Mouse (Mus musculus): Measurements from ENCODE around the gene Gm5134. TPM values are rescaled to one million over a fixed set of nuclear protein-coding genes. Genes with fewer than 3 reads are reported as not detected.
A peak's percentile ranks its signal among the peaks of the same experiment; 100 is the strongest.

The Gm5134 gene
- polyA plus RNA-seq, 1 experiment from 2014 or later = 0.22 TPM

- ATAC-seq (replicated peaks; ENCODE audit: low FRiP score) (peak; percentile 66), DNase-seq (ENCODE audit: low spot score) (no peak)
- no peak overlapping the region for H3K4me2 ChIP-seq
- no peaks in the 10 kb centered on the region; the same call in 1 of the 2 replicates for H3K9me3 ChIP-seq (ENCODE audit: control insufficient read depth, low read length)
- no peak overlapping the region for H3K9ac ChIP-seq (ENCODE audit: low read depth, low read length)
- no peaks in the 10 kb centered on the region for H3K36me3 ChIP-seq (ENCODE audit: control insufficient read depth, insufficient read depth, low read length)
- 28% methylated on average over 3 of the region's 3 CpGs for WGBS
- H3K4me1 ChIP-seq (replicated peaks; ENCODE audit: control insufficient read depth, insufficient read depth, low read length) = no peaks in the 10 kb centered on the region; the same call in 1 of the 2 replicates
- H3K27me3 ChIP-seq (replicated peaks; ENCODE audit: control insufficient read depth, insufficient read depth, low read length) = no peaks in the 10 kb centered on the region
- no peak overlapping the region for H3K27ac ChIP-seq (ENCODE audit: low read depth, low read length)
- H3K4me3 ChIP-seq (ENCODE audit: low read depth, low read length) = no peak overlapping the region
Observed at GRCm38 (mm10) chr10:76021728-76022127, 67.4 kb downstream of the Gm5134 start.

GRCm38 (mm10) chr10:76023921-76024320 is 69.6 kb downstream of the Gm5134 start:
- peaks cover 3% of the 10 kb centered on the region; the same call in 1 of the 2 replicates for H3K4me1 ChIP-seq (replicated peaks; ENCODE audit: control insufficient read depth, insufficient read depth, low read length)
- H3K36me3 ChIP-seq (ENCODE audit: control insufficient read depth, insufficient read depth, low read length) = no peaks in the 10 kb centered on the region
- H3K4me2 ChIP-seq = no peak overlapping the region
- 86% methylated on average over 6 of the region's 6 CpGs for WGBS
- DNase-seq (ENCODE audit: low spot score) (no peak), ATAC-seq (replicated peaks; ENCODE audit: low FRiP score) (no peak)
- H3K27ac ChIP-seq (ENCODE audit: low read depth, low read length) = no peak overlapping the region
- H3K9me3 ChIP-seq (ENCODE audit: control insufficient read depth, low read length) = no peaks in the 10 kb centered on the region; the same call in 1 of the 2 replicates
- H3K9ac ChIP-seq (ENCODE audit: low read depth, low read length) = no peak overlapping the region
- no peak overlapping the region for H3K4me3 ChIP-seq (ENCODE audit: low read depth, low read length)
- H3K27me3 ChIP-seq (replicated peaks; ENCODE audit: control insufficient read depth, insufficient read depth, low read length) = no peaks in the 10 kb centered on the region

- no peak overlapping the region for H3K27ac ChIP-seq (ENCODE audit: low read depth, low read length)
- no peaks in the 10 kb centered on the region for H3K36me3 ChIP-seq (ENCODE audit: control insufficient read depth, insufficient read depth, low read length)
- DNase-seq (ENCODE audit: low spot score) (no peak), ATAC-seq (replicated peaks; ENCODE audit: low FRiP score) (no peak)
- H3K9me3 ChIP-seq (ENCODE audit: control insufficient read depth, low read length) = no peaks in the 10 kb centered on the region; the same call in 1 of the 2 replicates
- no peak overlapping the region for H3K4me2 ChIP-seq
- H3K4me1 ChIP-seq (replicated peaks; ENCODE audit: control insufficient read depth, insufficient read depth, low read length) = peaks cover 3% of the 10 kb centered on the region; the same call in 1 of the 2 replicates
- H3K4me3 ChIP-seq (ENCODE audit: low read depth, low read length) = no peak overlapping the region
- no peaks in the 10 kb centered on the region for H3K27me3 ChIP-seq (replicated peaks; ENCODE audit: control insufficient read depth, insufficient read depth, low read length)
- 83% methylated on average over 9 of the region's 10 CpGs for WGBS
- no peak overlapping the region for H3K9ac ChIP-seq (ENCODE audit: low read depth, low read length)
Observed at GRCm38 (mm10) chr10:76025470-76026190, 71.3 kb downstream of the Gm5134 start.

GRCm38 (mm10) chr10:76027127-76028015 is 73.1 kb downstream of the Gm5134 start:
- no peaks in the 10 kb centered on the region for H3K36me3 ChIP-seq (ENCODE audit: control insufficient read depth, insufficient read depth, low read length)
- DNase-seq (ENCODE audit: low spot score) = no peak
- no peak overlapping the region for H3K4me3 ChIP-seq (ENCODE audit: low read depth, low read length)
- H3K27me3 ChIP-seq (replicated peaks; ENCODE audit: control insufficient read depth, insufficient read depth, low read length) = no peaks in the 10 kb centered on the region
- WGBS = 59% methylated on average over 12 of the region's 12 CpGs
- peaks cover 3% of the 10 kb centered on the region; the same call in 1 of the 2 replicates for H3K4me1 ChIP-seq (replicated peaks; ENCODE audit: control insufficient read depth, insufficient read depth, low read length)
- no peak for ATAC-seq (replicated peaks; ENCODE audit: low FRiP score)
- H3K4me2 ChIP-seq = no peak overlapping the region
- H3K9me3 ChIP-seq (ENCODE audit: control insufficient read depth, low read length) = no peaks in the 10 kb centered on the region; the same call in 1 of the 2 replicates
- no peak overlapping the region for H3K27ac ChIP-seq (ENCODE audit: low read depth, low read length)
- no peak overlapping the region for H3K9ac ChIP-seq (ENCODE audit: low read depth, low read length)

- Histone ChIP-seq H3K4me1 (replicated peaks; ENCODE audit: control insufficient read depth, insufficient read depth, low read length) (peaks cover 3% of the 10 kb centered on the region; the same call in 1 of the 2 replicates), H3K9ac (ENCODE audit: low read depth, low read length) (no peak overlapping the region), H3K4me2 (no peak overlapping the region), H3K4me3 (ENCODE audit: low read depth, low read length) (no peak overlapping the region), H3K27ac (ENCODE audit: low read depth, low read length) (no peak overlapping the region), H3K27me3 (replicated peaks; ENCODE audit: control insufficient read depth, insufficient read depth, low read length) (no peaks in the 10 kb centered on the region), H3K36me3 (ENCODE audit: control insufficient read depth, insufficient read depth, low read length) (no peaks in the 10 kb centered on the region), H3K9me3 (ENCODE audit: control insufficient read depth, low read length) (no peaks in the 10 kb centered on the region; the same call in 1 of the 2 replicates)
- DNase-seq (ENCODE audit: low spot score) (no peak), ATAC-seq (replicated peaks; ENCODE audit: low FRiP score) (no peak)
- 16% methylated on average over 4 of the region's 4 CpGs for WGBS
Observed at GRCm38 (mm10) chr10:76028016-76028366, 73.7 kb downstream of the Gm5134 start.

- peaks cover 6% of the 10 kb centered on the region; the same call in 1 of the 2 replicates for H3K4me1 ChIP-seq (replicated peaks; ENCODE audit: control insufficient read depth, insufficient read depth, low read length)
- ATAC-seq (replicated peaks; ENCODE audit: low FRiP score) (no peak), DNase-seq (ENCODE audit: low spot score) (no peak)
- 72% methylated on average over 9 of the region's 9 CpGs for WGBS
- H3K9ac ChIP-seq (ENCODE audit: low read depth, low read length) = no peak overlapping the region
- H3K9me3 ChIP-seq (ENCODE audit: control insufficient read depth, low read length) = no peaks in the 10 kb centered on the region; the same call in 1 of the 2 replicates
- no peaks in the 10 kb centered on the region for H3K27me3 ChIP-seq (replicated peaks; ENCODE audit: control insufficient read depth, insufficient read depth, low read length)
- H3K4me3 ChIP-seq (ENCODE audit: low read depth, low read length) = no peak overlapping the region
- H3K4me2 ChIP-seq = no peak overlapping the region
- H3K27ac ChIP-seq (ENCODE audit: low read depth, low read length) = no peak overlapping the region
- no peaks in the 10 kb centered on the region for H3K36me3 ChIP-seq (ENCODE audit: control insufficient read depth, insufficient read depth, low read length)
Observed at GRCm38 (mm10) chr10:76028396-76028795, 74.1 kb downstream of the Gm5134 start.

GRCm38 (mm10) chr10:76029276-76029675 is 75.0 kb downstream of the Gm5134 start:
- Histone ChIP-seq H3K4me2 (no peak overlapping the region), H3K9me3 (ENCODE audit: control insufficient read depth, low read length) (no peaks in the 10 kb centered on the region; the same call in 1 of the 2 replicates), H3K27ac (ENCODE audit: low read depth, low read length) (no peak overlapping the region), H3K9ac (ENCODE audit: low read depth, low read length) (no peak overlapping the region), H3K4me1 (replicated peaks; ENCODE audit: control insufficient read depth, insufficient read depth, low read length) (peaks cover 11% of the 10 kb centered on the region), H3K4me3 (ENCODE audit: low read depth, low read length) (no peak overlapping the region), H3K36me3 (ENCODE audit: control insufficient read depth, insufficient read depth, low read length) (no peaks in the 10 kb centered on the region; the same call in 1 of the 2 replicates), H3K27me3 (replicated peaks; ENCODE audit: control insufficient read depth, insufficient read depth, low read length) (no peaks in the 10 kb centered on the region)
- DNase-seq (ENCODE audit: low spot score) (no peak), ATAC-seq (replicated peaks; ENCODE audit: low FRiP score) (no peak)
- 77% methylated on average over 5 of the region's 5 CpGs for WGBS

GRCm38 (mm10) chr10:76030496-76030895 is 76.2 kb downstream of the Gm5134 start:
- DNase-seq (ENCODE audit: low spot score) = no peak
- peak overlapping the region; percentile 17 for H3K4me2 ChIP-seq
- H3K4me3 ChIP-seq (ENCODE audit: low read depth, low read length) = no peak overlapping the region
- no peak overlapping the region for H3K27ac ChIP-seq (ENCODE audit: low read depth, low read length)
- H3K36me3 ChIP-seq (ENCODE audit: control insufficient read depth, insufficient read depth, low read length) = no peaks in the 10 kb centered on the region; the same call in 1 of the 2 replicates
- H3K4me1 ChIP-seq (replicated peaks; ENCODE audit: control insufficient read depth, insufficient read depth, low read length) = peaks cover 11% of the 10 kb centered on the region
- WGBS = 56% methylated on average over 5 of the region's 5 CpGs
- no peaks in the 10 kb centered on the region for H3K27me3 ChIP-seq (replicated peaks; ENCODE audit: control insufficient read depth, insufficient read depth, low read length)
- no peak overlapping the region for H3K9ac ChIP-seq (ENCODE audit: low read depth, low read length)
- H3K9me3 ChIP-seq (ENCODE audit: control insufficient read depth, low read length) = no peaks in the 10 kb centered on the region
- no peak for ATAC-seq (replicated peaks; ENCODE audit: low FRiP score)

Measured in liver, embryonic 11.5 days (tissue).